Mouse (Mus musculus) layer of hippocampus, postnatal 36 days (tissue): ENCODE results near the gene Fggy. TPM values are rescaled to one million over a fixed set of nuclear protein-coding genes. Genes with fewer than 3 reads are reported as not detected.

ENCODE experiments used
- DNase-seq, 2 experiments: peaks; one replicate each; pipeline ENCODE4 v3.0.0; 2022
- total RNA-seq, 2 experiments: library from RNA; stranded (reverse); gene quantifications; 2 replicates each; pipeline ENCODE4 v1.2.3; 2021

The Fggy gene
- total RNA-seq, 2 experiments from 2014 or later = 12.0 to 14.3 TPM

DNA sequence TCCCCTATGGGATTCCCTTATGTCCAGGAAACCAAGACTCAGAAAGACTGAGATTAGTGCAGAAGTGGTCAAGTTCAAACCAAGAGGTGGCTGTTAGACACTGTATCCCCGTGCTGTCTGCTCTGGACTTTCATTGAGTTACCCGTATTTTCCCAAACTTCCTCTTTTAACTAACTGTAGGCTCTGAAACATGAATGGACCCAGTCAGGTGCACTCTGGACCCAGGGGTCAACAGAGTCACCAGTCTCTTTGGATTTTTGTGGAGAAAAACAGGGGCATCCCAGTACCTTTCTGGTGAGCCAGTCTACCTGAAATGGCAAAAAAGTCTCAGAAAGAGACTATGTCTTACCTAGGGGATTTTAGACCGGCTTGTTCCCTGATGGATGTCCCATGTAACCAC, 33.6 kb downstream of the Fggy start:
- DNase-seq = no peak

DNA sequence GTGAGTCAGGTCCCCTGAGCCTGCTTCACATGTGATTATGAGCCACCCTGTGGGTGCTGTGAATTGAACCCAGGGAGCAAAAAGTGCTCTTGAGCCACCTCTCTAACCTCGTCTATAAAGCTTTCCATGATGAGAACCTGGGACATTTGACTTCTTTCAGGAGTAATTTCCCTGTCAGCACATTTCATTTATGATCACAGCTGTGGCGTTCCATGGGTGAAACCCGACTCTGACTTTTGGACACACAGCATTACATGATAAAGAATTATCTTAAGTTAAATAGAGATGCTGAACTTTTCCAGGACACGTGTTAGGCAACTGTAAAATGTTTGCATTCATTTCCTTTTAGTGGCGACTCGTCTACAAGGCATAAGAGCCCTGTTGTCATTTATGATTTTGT, 39.9 kb downstream of the Fggy start:
- DNase-seq = no peak

GRCm38 (mm10) chr4:95601776-95602175, 44.5 kb downstream of the Fggy start:
- DNase-seq = no peak

DNA sequence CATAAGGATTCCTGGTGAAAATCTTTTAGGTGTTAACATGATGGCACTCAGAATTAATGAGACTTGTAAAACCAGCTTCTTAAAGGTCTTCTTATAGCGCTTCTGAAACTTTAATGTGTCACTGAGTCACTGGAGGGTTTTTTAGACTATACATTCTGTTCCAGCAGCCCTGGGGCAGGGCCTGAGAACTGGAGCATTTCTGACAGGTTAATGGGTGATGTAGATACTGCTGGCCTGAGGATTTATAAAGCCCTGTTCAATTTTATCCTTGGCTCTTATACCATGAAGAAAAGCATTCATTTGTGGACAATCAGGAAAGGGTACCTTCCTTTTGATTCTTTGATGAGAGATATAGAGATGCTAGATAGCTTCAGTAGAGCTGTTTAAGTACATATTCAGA, 45.9 kb downstream of the Fggy start:
- no peak for DNase-seq

GRCm38 (mm10) chr4:95610663-95611062, 53.4 kb downstream of the Fggy start:
- no peak for DNase-seq

DNA sequence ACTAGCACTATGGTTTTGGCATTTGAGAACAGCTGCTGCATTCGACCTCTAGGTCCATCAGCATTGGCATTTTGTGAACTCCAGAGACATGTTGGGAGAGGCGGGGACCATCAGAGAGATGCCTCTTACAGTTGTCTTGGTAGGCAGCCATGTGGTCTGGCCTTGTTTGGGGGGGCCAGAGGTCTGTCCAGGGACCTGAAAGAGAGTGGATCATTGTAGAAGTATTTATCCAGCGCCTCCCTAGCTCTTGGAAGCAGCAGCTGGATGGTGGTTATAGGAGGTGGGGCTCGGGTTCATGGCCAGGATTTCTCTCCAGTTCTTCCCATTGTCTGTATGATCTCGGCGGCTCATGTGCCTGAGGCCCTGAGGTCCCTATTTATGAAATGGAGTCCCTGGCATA, 54.1 kb downstream of the Fggy start:
- DNase-seq = no peak

- DNase-seq = no peak
Observed at GRCm38 (mm10) chr4:95621046-95621445, 63.7 kb downstream of the Fggy start.

GRCm38 (mm10) chr4:95624696-95625095, 67.4 kb downstream of the Fggy start:
- no peak for DNase-seq

DNA sequence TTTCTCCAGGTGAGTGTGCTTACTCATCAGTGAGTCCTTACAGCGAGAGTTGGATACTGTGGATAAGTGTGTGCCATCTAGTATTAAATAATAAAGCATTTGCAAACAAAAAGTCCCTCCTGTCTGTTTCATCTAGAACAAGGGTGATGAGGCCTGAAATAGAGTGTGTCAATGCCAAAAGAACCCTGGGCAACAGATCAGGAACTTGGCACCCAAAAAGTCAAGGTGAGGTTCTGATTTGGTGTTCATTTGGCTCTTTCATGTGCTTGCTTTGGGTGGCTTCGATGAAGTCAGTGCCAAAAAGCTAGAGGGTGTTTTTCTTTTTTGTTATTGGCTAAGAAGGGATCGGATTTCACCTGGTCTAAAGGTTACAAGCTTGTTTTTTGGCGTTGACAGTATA, 68.3 kb downstream of the Fggy start:
- DNase-seq = no peak

DNA sequence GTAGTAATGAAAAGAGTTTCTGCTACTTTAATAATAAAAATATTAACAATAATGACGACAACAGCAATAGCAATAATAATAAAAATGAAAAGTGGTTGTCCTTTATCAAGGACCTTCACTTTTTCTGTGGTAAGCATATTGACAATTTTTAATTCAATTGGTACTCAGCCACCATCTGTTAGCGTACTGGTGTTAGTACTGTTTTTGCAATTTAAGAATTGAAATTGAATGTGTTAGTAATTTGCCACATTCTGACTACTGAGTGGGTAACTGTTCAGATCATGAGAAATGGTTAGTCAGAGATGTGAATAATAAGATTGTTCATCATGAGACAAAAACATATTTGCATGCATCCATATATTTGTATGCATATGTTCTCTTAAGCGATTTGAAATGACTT, 68.9 kb downstream of the Fggy start:
- DNase-seq = no peak

DNA sequence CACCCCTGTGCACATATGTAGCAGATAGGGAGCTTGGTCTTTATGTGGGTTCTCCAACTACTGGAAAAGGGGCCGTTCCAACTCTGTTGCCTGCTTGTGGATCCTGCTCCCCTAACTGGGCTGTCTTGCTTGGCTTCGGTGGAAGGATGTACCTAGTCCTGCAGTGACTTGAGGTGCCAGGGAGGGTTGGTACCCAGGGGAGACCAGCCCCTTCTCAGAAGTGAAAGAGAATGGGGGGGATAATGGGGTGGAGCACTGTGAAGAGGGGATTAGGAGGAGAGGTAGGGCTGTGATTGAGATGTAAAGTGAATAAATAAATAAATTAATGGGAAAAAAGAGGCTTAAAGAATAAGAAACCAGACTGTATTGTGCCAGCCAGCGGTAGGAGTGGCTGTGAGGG, 77.6 kb downstream of the Fggy start:
- DNase-seq = no peak

GRCm38 (mm10) chr4:95636937-95637749, 79.8 kb downstream of the Fggy start:
- peak; percentile 48 to 55 for DNase-seq

DNA sequence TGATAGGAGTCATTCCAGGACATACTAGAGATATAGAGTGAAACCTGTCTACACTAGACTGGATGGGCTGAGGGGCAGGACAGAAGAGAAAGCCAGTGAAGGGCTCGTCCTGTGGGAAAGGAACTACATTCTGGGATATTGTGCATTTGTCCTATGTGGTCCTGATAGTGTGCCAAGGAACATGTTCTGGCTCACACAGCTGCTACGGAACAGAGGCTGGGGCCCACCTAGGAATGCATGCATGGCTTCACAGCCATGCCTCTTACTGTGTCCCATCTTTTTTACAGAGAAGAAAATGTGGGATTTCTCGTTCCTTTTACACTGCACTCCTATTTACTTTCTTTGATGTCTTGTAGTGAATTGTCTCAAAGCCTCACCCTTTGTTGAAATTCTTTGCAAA, 80.8 kb downstream of the Fggy start:
- no peak for DNase-seq

DNA sequence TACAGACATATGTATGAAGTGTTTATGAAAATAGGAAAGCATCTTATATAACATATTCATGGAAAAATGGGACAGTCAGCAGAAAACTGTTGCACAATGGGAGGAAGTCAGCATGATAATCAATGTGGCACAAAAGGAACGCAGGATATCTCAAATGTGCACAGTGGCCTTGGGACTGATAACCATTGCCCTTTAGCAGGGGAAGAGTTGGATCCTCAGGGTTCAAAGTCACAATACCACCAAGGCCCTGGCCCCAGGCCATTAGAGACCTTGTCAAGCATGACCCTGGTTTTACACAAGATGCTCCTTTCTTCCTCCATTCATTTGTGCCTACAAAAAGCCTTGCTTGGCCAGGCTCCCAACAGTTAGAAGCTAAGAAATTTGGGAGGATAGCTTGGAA, 83.5 kb downstream of the Fggy start:
- no peak for DNase-seq

- DNase-seq = no peak
Observed at GRCm38 (mm10) chr4:95644048-95644447, 86.7 kb downstream of the Fggy start.

DNA sequence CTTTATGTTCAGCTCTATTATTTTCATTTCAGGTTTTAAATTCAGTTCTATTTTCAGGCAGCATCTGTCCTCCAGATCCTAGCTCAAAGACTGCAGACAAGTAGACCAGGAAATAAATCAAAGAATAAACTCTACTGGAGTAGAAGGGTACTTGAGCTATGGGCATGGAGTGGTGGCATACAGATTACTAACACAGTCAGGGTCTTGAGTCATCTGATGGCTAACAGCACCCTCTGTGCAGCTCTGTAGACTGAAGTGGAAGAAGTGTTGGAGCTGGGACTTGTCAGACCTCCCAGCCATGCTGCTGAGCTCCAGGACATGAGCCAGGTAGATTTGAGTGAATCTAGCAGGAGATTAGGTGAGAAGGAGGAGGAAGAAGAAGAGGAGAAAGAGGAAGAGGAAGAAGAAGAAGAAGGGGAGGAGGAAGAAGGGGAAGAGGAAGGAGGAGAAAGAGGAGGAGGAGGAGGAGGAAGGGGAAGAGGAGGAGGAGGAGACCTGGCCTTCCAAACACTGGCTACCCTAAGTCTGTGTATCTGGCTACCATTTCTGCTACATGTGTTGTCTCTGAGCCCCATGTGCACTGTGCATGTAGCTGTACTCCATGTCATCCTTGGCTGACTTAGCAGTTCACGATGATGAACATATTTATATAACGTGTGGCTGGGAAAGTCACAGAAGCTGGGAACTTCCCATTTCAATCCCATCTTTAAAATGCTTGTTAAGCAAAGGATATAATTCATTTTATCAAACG, 91.7 kb downstream of the Fggy start:
- DNase-seq = no peak

DNA sequence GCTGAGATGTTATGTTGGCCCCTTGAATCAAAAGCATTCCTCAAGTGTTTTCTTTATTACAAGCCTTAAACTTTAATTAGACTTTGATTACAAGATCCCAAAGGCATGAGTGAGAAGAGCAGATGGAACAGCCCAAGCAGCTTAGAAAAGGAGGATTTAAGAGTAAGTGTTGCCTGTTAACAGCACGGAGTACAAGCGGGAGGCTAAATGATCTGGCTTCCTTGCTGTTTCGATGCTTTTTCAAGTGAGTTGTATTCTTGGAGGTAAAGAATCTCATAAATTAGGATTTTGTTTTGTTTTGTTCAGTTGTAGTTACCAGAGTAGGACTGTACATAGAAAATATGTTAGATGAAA, 92.2 kb downstream of the Fggy start:
- DNase-seq = no peak

GRCm38 (mm10) chr4:95649980-95650379, 92.7 kb downstream of the Fggy start:
- no peak for DNase-seq

DNA sequence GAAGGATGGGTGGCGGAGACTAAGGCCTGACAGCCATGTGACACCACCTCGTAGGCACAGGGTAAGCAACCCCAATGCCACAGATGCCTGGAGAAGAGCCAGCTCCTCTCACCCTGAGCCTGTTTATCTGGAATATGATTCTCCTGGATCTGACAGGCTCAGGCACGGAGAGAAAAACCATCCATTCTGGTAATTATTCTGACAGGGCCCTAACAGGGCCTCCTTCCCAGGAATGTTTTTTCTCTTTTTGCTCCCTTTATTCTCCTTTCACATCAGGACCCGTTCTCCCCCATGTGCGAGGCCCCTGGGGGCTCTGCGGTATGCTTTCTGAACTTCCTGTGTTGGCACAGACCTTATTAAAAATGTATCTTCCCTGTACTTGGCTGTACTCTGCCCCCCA, 94.7 kb downstream of the Fggy start:
- DNase-seq = no peak

GRCm38 (mm10) chr4:95653296-95653912, 96.1 kb downstream of the Fggy start:
- no peak for DNase-seq

DNA sequence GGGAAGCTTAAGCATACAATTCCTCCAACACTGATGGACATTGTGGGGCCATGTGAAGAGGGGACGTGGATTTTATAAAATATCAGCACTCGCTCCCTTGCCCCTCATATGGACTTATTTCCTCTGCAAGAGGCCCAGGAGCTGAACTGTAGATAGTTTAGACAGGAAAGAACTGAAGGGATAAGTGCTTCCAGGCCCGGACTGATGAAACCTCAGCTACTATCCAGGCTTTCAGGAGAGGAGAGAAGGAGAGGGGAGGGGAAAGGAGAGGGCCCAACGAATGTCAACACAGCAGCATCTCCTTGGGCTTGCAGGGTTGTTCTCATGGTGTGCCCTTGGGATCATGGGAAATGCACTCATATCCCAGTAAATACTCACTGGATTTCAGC, 96.6 kb downstream of the Fggy start:
- DNase-seq = no peak

DNA sequence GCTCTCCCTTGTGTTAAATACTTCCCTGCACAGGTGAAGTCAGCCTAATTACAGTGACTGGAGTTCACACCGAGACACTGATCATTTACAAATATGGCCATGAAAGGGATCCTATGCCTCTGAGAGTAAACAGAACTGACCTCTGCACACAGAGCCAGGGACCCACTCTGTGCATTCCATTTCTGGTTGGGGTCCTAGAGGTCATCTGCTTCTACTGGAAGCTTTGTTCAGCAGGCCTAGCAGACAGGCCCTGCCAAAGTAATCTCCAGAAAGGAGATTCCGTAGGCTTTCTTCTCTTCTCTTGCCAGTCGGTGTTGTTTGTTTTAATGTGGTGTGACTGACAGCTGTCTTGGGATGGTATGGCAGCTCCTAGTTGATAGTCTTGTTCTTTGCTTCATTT, 101.7 kb downstream of the Fggy start:
- DNase-seq = no peak

DNA sequence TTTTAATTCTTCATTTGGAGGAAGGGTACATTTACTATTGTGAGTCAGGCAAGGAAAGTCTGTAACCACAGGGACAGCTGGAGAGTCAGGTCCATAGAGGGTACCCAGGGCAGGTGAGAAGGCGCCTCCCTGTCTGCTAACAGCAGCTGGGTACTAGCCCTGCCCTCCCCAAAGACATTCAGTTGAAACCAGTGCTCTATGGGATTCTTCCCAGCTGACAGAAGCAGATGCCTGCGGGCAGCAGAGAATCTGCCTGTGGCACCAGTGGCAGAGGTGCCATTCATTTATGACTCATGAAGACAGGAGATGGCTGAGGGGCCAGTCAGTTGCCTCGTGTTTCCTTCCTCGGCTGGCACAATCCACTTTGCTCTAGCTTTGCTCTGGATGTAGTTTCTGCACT, 106.3 kb downstream of the Fggy start:
- no peak for DNase-seq

DNA sequence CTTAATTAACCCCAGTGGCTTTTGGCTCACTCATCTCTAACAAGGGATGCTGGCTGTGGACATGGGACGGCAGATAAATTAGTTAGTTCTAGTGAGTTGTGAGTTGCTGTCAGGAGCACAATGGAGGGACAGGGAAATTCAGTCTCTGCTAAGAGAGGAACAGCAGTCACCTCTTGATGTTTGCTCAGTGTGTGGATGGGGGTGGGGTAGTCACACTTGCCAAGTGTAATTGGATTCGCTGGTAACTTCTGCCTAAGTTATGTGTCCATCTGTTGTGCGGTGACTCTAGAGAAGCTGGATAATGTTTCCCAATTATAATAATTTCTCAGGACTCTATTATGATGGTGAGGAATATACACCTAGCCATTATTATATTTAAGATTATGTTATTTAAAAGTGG, 107.0 kb downstream of the Fggy start:
- no peak for DNase-seq
